Mouse (Mus musculus) T-helper 1 cell (primary cell): Measurements from ENCODE around the gene Ephb3.
"Not testable (repeated sequence)": the region's sequence is repeated elsewhere in the genome, so short reads cannot be mapped to it uniquely, and the experiment has no call there.

Experiments used
- in situ Hi-C: fragments of 300-600 bp; cut with MboI, MseI; formaldehyde crosslinking; loops from one replicate; pipeline ENCODE4 v1.15.1; 2025; ENCODE audit warnings: high pct_unique_total_duplicates

Gene Ephb3

GRCm38 (mm10) chr16:21204367-21205092 is at the start of gene Ephb3:
Gene Ephb3, plus strand, starts transcription at chr16:21204755.
- in situ Hi-C loops = no loop called here

GRCm38 (mm10) chr16:21156261-21156660 is 48.3 kb upstream of the Ephb3 start:
- in situ Hi-C loops = loop anchor here (10.0 kb wide), 2 partner anchors 91 to 231 kb away; no protein-coding TSS in a partner anchor

GRCm38 (mm10) chr16:21159226-21159625 is 45.3 kb upstream of the Ephb3 start:
- in situ Hi-C loops = loop anchor here (10.0 kb wide), 2 partner anchors 94 to 234 kb away; no protein-coding TSS in a partner anchor

GRCm38 (mm10) chr16:21163423-21163822 is 41.1 kb upstream of the Ephb3 start:
- in situ Hi-C loops = not testable (repeated sequence)

GRCm38 (mm10) chr16:21165343-21166220 is 39.0 kb upstream of the Ephb3 start:
- in situ Hi-C loops = not testable (repeated sequence)

- in situ Hi-C loops = no loop called here
Measured at GRCm38 (mm10) chr16:21168730-21169129, 35.8 kb upstream of the Ephb3 start.

GRCm38 (mm10) chr16:21175236-21175635 is 29.3 kb upstream of the Ephb3 start:
- in situ Hi-C loops = no loop called here

- in situ Hi-C loops = no loop called here
Measured at GRCm38 (mm10) chr16:21182108-21182507, 22.4 kb upstream of the Ephb3 start.

- in situ Hi-C loops = no loop called here
Measured at GRCm38 (mm10) chr16:21184697-21185096, 19.9 kb upstream of the Ephb3 start.

GRCm38 (mm10) chr16:21187568-21187967 is 17.0 kb upstream of the Ephb3 start:
- in situ Hi-C loops = no loop called here

GRCm38 (mm10) chr16:21188345-21188744 is 16.2 kb upstream of the Ephb3 start:
- in situ Hi-C loops = no loop called here

- in situ Hi-C loops = no loop called here
Measured at GRCm38 (mm10) chr16:21191569-21191968, 13.0 kb upstream of the Ephb3 start.

GRCm38 (mm10) chr16:21192509-21193354 is 11.8 kb upstream of the Ephb3 start:
- in situ Hi-C loops = no loop called here

GRCm38 (mm10) chr16:21194182-21194581 is 10.4 kb upstream of the Ephb3 start:
- in situ Hi-C loops = no loop called here

- in situ Hi-C loops = loop anchor here (5.0 kb wide), 1 partner anchor 197 kb away; no protein-coding TSS in a partner anchor
Measured at GRCm38 (mm10) chr16:21195260-21195866, 9.2 kb upstream of the Ephb3 start.

GRCm38 (mm10) chr16:21196576-21196975 is 8.0 kb upstream of the Ephb3 start:
- in situ Hi-C loops = loop anchor here (5.0 kb wide), 1 partner anchor 196 kb away; no protein-coding TSS in a partner anchor

GRCm38 (mm10) chr16:21197542-21197941 is 7.0 kb upstream of the Ephb3 start:
- in situ Hi-C loops = loop anchor here (5.0 kb wide), 1 partner anchor 195 kb away; no protein-coding TSS in a partner anchor

- in situ Hi-C loops = loop anchor here (5.0 kb wide), 1 partner anchor 194 kb away; no protein-coding TSS in a partner anchor
Measured at GRCm38 (mm10) chr16:21198006-21198405, 6.5 kb upstream of the Ephb3 start.

GRCm38 (mm10) chr16:21198529-21198928 is 6.0 kb upstream of the Ephb3 start:
- in situ Hi-C loops = loop anchor here (5.0 kb wide), 1 partner anchor 194 kb away; no protein-coding TSS in a partner anchor

- in situ Hi-C loops = loop anchor here (5.0 kb wide), 1 partner anchor 193 kb away; no protein-coding TSS in a partner anchor
Measured at GRCm38 (mm10) chr16:21199426-21199825, 5.1 kb upstream of the Ephb3 start.

- in situ Hi-C loops = no loop called here
Measured at GRCm38 (mm10) chr16:21202731-21203130, 1.8 kb upstream of the Ephb3 start.
